Comparison of ENCODE assay signal across 23 mouse cellular contexts in the genomic region with DNA sequence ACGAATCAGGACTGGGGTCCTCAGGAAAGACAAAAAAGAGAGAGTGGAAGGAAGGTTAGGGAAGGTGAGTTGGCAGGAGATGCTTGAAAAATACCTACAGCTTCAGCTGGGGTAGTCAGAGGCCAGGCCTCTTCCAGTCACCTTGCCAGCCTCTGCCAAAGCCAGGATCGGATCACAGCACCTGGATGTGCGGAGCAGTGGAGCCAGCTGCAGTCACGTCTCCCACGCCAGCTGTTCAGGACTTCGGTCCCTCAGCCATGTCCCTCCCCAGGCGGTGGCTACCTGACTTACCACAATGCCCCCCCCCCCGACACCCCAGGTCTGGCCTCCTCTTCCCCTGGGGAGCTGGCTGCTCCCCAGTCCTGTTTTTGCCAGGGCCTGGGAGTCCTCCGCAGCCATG.
"Had no signal": no experiment of that assay in that cellular context is flagged by ENCODE, and none has a peak within 500 bp of the region (broad histone marks: within the 10 kb centered on the region; RNA-seq: fewer than 3 reads in every experiment).

No protein-coding gene starts in this region.

- H3K4me2 ChIP-seq: heart, embryonic 12.5 days; hindbrain, embryonic 12.5 days; hindbrain, embryonic 14.5 days; intestine, embryonic 15.5 days; liver, embryonic 11.5 days; liver, embryonic 13.5 days; liver, embryonic 15.5 days had no signal

- H3K4me3 ChIP-seq: heart, embryonic 10.5 days; heart, embryonic 12.5 days; hindbrain, embryonic 10.5 days; hindbrain, embryonic 12.5 days; intestine, embryonic 15.5 days; left cerebral cortex, adult 2 months; liver, embryonic 13.5 days; liver, embryonic 15.5 days had no signal

- H3K4me1 ChIP-seq: heart, embryonic 10.5 days; intestine, embryonic 15.5 days had no signal

- H3K27ac ChIP-seq: heart, embryonic 10.5 days; hindbrain, embryonic 10.5 days; hindbrain, embryonic 12.5 days; hindbrain, embryonic 14.5 days; intestine, embryonic 15.5 days; kidney, postnatal 0 days; left cerebral cortex, adult 2 months; liver, embryonic 15.5 days had no signal

- ATAC-seq: hindbrain, embryonic 16.5 days; inflammation-experienced regulatory T-cells, adult 6 months; intestine, embryonic 15.5 days; intestine, postnatal 0 days had no signal

- H3K36me3 ChIP-seq: heart, embryonic 10.5 days; heart, embryonic 12.5 days; hindbrain, embryonic 10.5 days; hindbrain, embryonic 12.5 days; intestine, embryonic 15.5 days; liver, embryonic 13.5 days; liver, embryonic 15.5 days had no signal

- H3K9me3 ChIP-seq: heart, embryonic 10.5 days; heart, embryonic 12.5 days; hindbrain, embryonic 10.5 days; hindbrain, embryonic 12.5 days; intestine, embryonic 15.5 days; liver, embryonic 13.5 days; liver, embryonic 15.5 days had no signal

- DNase-seq: gastrocnemius, postnatal 14 days; heart, adult 18-20 months; heart, postnatal 10 days; heart, postnatal 4 days; kidney, adult 18-20 months; kidney, adult 8-10 months; kidney, postnatal 14 days; kidney, postnatal 36 days; liver; liver, embryonic 13.5 days had no signal

- H3K9ac ChIP-seq: heart, embryonic 12.5 days; hindbrain, embryonic 12.5 days; hindbrain, embryonic 14.5 days; intestine, embryonic 15.5 days; liver, embryonic 13.5 days; liver, embryonic 15.5 days had no signal

- H3K27me3 ChIP-seq: intestine, embryonic 15.5 days; liver, embryonic 13.5 days had no signal
